Mouse (Mus musculus) midbrain, embryonic 16.5 days (tissue): ENCODE results near the gene Poln. TPM values are rescaled to one million over a fixed set of nuclear protein-coding genes. Genes with fewer than 3 reads are reported as not detected.

Experiments used
- ATAC-seq: fragments of 200-750 bp; cut with Nextera tagmentation; 2 replicates; pipeline ENCODE4 v1.8.0; 2017; ENCODE audit warnings: moderate TSS enrichment
- H3K27ac ChIP-seq: fragments of 300-500 bp; sonication (generic); 2 replicates; pipeline ENCODE4 v1.5.1; 2014; ENCODE audit warnings: mild to moderate bottlenecking, low read length, mixed read lengths
- H3K27me3 ChIP-seq: fragments of 300-500 bp; sonication (generic); 2 replicates; pipeline ENCODE4 v1.6.1; 2014; ENCODE audit warnings: low read depth, low read length, mixed read lengths; ENCODE audit not compliant: control insufficient read depth, insufficient read depth
- H3K36me3 ChIP-seq: fragments of 300-500 bp; sonication (generic); 2 replicates; pipeline ENCODE4 v1.6.1; 2014; ENCODE audit warnings: mild to moderate bottlenecking, low read length, moderate library complexity, mixed read lengths; ENCODE audit not compliant: control insufficient read depth, insufficient read depth
- H3K4me1 ChIP-seq: fragments of 300-500 bp; sonication (generic); 2 replicates; pipeline ENCODE4 v1.6.1; 2014; ENCODE audit warnings: mild to moderate bottlenecking, low read length, mixed read lengths; ENCODE audit not compliant: control insufficient read depth, insufficient read depth
- H3K4me2 ChIP-seq: fragments of 300-500 bp; sonication (generic); 2 replicates; pipeline ENCODE4 v1.6.1; 2014; ENCODE audit warnings: mild to moderate bottlenecking, low read length, mixed read lengths
- H3K4me3 ChIP-seq: fragments of 300-500 bp; sonication (generic); 2 replicates; pipeline ENCODE4 v1.5.1; 2014; ENCODE audit warnings: low read depth, mild to moderate bottlenecking, low read length, moderate library complexity, mixed read lengths
- H3K9ac ChIP-seq: fragments of 300-500 bp; sonication (generic); 2 replicates; pipeline ENCODE4 v1.6.1; 2014; ENCODE audit warnings: low read depth, low read length, mixed read lengths
- H3K9me3 ChIP-seq: fragments of 300-500 bp; sonication (generic); replicated peaks from 2 replicates; pipeline ENCODE4 v1.6.1; 2014; ENCODE audit warnings: mild to moderate bottlenecking, low read length, mixed read lengths; ENCODE audit not compliant: control insufficient read depth, poor library complexity, severe bottlenecking
- WGBS: fragments of 180-500 bp; shearing (Covaris S2); extraction: QIAGEN DNeasy Blood & Tissue Kit; methylation state at CpG from one replicate; pipeline ENCODE4 v1.1.7; 2014; 5-methylcytosine and 5-hydroxymethylcytosine counted together
- polyA plus RNA-seq: library from polyadenylated mRNA; unstranded; fragments of >200 nt; fragmentation: Nextera tagmentation; extraction: Ambion mirVana; gene quantifications from 2 replicates; pipeline ENCODE4 v1.2.1, GENCODE M21; 2015

Gene Poln
- polyA plus RNA-seq = 0.18 and 0.26 TPM in 2 replicates

DNA sequence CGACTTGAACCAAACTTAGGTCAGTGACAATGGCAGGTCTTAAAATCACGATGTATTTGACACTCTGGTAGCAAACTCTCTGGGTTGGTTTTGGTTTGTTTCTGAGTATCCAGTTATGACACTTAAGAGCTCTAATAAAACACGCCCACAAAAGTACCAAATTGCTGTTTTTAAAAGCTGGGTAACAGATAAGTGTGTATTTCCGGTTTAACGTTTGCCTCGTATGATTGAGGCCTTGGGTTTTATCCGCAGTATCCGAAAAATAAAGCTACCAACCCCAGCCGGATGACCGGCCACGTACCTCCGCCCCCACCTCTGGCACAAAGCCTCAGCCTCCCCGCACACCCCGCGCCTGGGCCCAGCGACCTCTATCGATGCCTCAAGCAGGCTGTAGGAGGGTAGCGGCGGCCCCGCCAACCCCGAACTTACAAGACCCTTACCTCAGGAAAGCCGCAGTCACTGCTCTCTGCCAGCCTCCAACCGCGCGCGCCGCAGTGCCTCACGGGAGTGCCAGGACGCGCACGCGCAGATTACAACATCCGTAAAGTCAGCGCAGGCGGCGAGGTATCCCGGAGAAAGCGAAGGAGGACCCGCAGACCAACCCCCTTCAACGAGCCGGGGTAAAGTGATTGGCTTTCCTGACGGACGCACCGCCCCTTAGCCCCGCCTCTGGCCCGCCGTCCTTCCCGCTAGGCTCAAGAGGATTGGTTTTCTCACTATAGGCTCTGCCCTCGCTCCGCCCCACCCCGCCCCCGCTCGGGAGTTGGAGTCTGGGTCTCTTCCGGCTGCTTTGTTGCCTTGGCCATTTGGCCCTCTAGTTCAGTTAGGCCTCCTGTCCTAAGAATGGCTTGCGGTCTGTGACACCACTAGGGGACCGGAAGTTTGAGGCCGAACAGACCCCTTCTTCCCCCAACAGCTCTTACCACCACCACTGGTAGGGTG is at the start of gene Poln, which contains the start of gene Haus3:
Gene Poln (minus strand): TSS at position 499 of the 942 bp plus-strand sequence.
Gene Haus3 (minus strand): TSS at position 578 of the 942 bp plus-strand sequence.
- Histone ChIP-seq H3K27me3 (no peaks in the 10 kb centered on the region), H3K9me3 (no peaks in the 10 kb centered on the region), H3K27ac (peak within 1 kb of the TSS; percentile 92), H3K4me2 (peak within 1 kb of the TSS; percentile 81), H3K36me3 (peaks cover 11% of the 10 kb centered on the region; the same call in 1 of the 2 replicates), H3K9ac (peak within 1 kb of the TSS; percentile 71), H3K4me1 (peaks cover 13% of the 10 kb centered on the region), H3K4me3 (peak within 1 kb of the TSS; percentile 57)
- WGBS = under 1% methylated on average over 56 of the region's 57 CpGs
- peak; percentile 100 for ATAC-seq

DNA sequence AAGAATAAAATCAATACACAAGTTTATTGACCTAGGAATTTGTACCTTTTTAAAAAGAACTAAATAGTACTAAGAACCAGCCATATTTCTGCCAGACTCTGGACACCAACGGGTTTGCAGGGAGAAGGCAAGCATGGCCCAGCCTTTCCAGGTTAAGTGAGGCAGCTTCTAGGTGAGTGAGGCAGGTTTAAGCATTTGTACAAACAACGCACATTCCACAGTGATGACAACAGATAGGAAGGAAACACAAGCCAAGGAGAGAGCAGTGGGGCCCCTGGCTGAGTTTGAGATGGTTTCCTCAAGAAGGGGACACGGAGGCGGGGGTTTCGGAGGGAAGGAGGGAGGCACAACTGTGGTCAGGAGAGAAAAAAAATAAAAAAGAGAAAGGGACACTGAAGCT is 49.4 kb upstream of the Poln start:
- H3K4me2 ChIP-seq = no peak overlapping the region
- no peak overlapping the region for H3K4me3 ChIP-seq
- no peak for ATAC-seq
- H3K4me1 ChIP-seq = no peaks in the 10 kb centered on the region
- H3K9me3 ChIP-seq = no peaks in the 10 kb centered on the region
- H3K27ac ChIP-seq = no peak overlapping the region
- H3K9ac ChIP-seq = no peak overlapping the region
- H3K27me3 ChIP-seq = no peaks in the 10 kb centered on the region
- WGBS = 83% methylated on average over 5 of the region's 5 CpGs
- H3K36me3 ChIP-seq = no peaks in the 10 kb centered on the region; the same call in 1 of the 2 replicates

DNA sequence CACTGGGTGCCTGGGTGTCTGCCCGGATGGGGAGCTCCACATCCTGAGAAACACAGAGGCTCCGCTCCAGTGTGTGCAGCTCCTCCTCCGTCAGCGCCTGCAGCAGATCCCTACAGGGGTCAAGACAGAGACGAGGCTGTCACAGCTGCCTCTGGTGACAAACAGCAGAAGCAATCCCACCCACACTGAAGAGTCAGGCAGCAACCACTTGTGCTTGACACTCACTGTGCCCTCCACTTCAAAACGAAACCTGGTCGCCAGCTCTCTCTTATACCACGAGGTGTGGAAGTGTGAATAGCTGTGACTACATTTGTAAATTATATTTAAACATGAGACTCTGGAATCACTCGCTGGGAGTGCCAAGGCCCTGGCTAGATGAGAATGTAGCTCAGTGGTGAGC is 48.5 kb upstream of the Poln start:
- H3K27me3 ChIP-seq = no peaks in the 10 kb centered on the region
- no peak overlapping the region for H3K4me2 ChIP-seq
- H3K9ac ChIP-seq = no peak overlapping the region
- no peak overlapping the region for H3K27ac ChIP-seq
- no peaks in the 10 kb centered on the region for H3K9me3 ChIP-seq
- WGBS = 71% methylated on average over 9 of the region's 9 CpGs
- no peak for ATAC-seq
- H3K4me1 ChIP-seq = no peaks in the 10 kb centered on the region
- no peaks in the 10 kb centered on the region; the same call in 1 of the 2 replicates for H3K36me3 ChIP-seq
- H3K4me3 ChIP-seq = no peak overlapping the region

GRCm38 (mm10) chr5:34216025-34216424 is 46.8 kb upstream of the Poln start:
- no peaks in the 10 kb centered on the region for H3K9me3 ChIP-seq
- H3K4me2 ChIP-seq = no peak overlapping the region
- ATAC-seq = no peak
- no peak overlapping the region for H3K9ac ChIP-seq
- H3K4me3 ChIP-seq = no peak overlapping the region
- no peaks in the 10 kb centered on the region; the same call in 1 of the 2 replicates for H3K36me3 ChIP-seq
- no peaks in the 10 kb centered on the region for H3K4me1 ChIP-seq
- 84% methylated on average over 7 of the region's 7 CpGs for WGBS
- H3K27me3 ChIP-seq = no peaks in the 10 kb centered on the region
- no peak overlapping the region for H3K27ac ChIP-seq

GRCm38 (mm10) chr5:34213659-34214058 is 44.4 kb upstream of the Poln start:
- ATAC-seq = no peak
- Histone ChIP-seq H3K4me3 (no peak overlapping the region), H3K9me3 (no peaks in the 10 kb centered on the region), H3K9ac (no peak overlapping the region), H3K27me3 (no peaks in the 10 kb centered on the region), H3K4me2 (no peak overlapping the region), H3K4me1 (no peaks in the 10 kb centered on the region), H3K27ac (no peak overlapping the region), H3K36me3 (no peaks in the 10 kb centered on the region; the same call in 1 of the 2 replicates)
- WGBS = 78% methylated on average over 8 of the region's 8 CpGs

DNA sequence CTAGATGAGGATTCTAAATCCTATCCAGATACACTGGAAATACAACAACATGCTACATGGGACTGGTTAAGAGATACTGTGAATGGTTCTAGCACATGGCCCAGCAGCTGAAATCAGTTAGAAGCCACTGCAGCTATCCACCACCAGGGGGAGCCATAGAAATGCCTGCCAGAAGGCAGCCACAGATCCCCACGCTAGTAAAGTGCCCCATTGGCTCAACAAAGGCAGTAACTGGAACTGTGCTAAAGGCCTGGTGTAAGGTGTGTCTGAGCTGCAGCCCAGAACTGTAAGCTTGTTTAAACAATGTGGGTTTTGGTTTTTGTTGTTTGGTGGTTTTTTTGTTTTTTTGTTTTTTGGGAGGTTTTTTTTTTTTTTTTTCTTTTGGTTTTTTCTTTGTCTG is 41.0 kb upstream of the Poln start:
- no peak overlapping the region for H3K4me3 ChIP-seq
- ATAC-seq = peak; percentile 68; the same call in 1 of the 2 replicates
- 0% methylated on average over 1 of the region's 1 CpGs for WGBS
- no peaks in the 10 kb centered on the region for H3K9me3 ChIP-seq
- H3K4me2 ChIP-seq = no peak overlapping the region
- no peaks in the 10 kb centered on the region; the same call in 1 of the 2 replicates for H3K36me3 ChIP-seq
- H3K27ac ChIP-seq = no peak overlapping the region
- no peaks in the 10 kb centered on the region for H3K4me1 ChIP-seq
- no peak overlapping the region for H3K9ac ChIP-seq
- H3K27me3 ChIP-seq = no peaks in the 10 kb centered on the region

- Histone ChIP-seq H3K9me3 (no peaks in the 10 kb centered on the region), H3K27me3 (no peaks in the 10 kb centered on the region), H3K4me3 (no peak overlapping the region), H3K36me3 (no peaks in the 10 kb centered on the region), H3K9ac (no peak overlapping the region), H3K4me1 (no peaks in the 10 kb centered on the region), H3K4me2 (no peak overlapping the region), H3K27ac (no peak overlapping the region)
- WGBS = 70% methylated on average over 3 of the region's 3 CpGs
- ATAC-seq = no peak
Observed at GRCm38 (mm10) chr5:34207503-34207902, 38.3 kb upstream of the Poln start.

GRCm38 (mm10) chr5:34205788-34206187 is 36.5 kb upstream of the Poln start:
- Histone ChIP-seq H3K9me3 (no peaks in the 10 kb centered on the region), H3K4me2 (no peak overlapping the region), H3K36me3 (no peaks in the 10 kb centered on the region), H3K27me3 (no peaks in the 10 kb centered on the region), H3K9ac (no peak overlapping the region), H3K4me1 (no peaks in the 10 kb centered on the region), H3K27ac (no peak overlapping the region), H3K4me3 (no peak overlapping the region)
- WGBS = 84% methylated on average over 2 of the region's 2 CpGs
- no peak for ATAC-seq

GRCm38 (mm10) chr5:34204911-34205310 is 35.7 kb upstream of the Poln start:
- Histone ChIP-seq H3K36me3 (no peaks in the 10 kb centered on the region), H3K9ac (no peak overlapping the region), H3K4me2 (no peak overlapping the region), H3K4me3 (no peak overlapping the region), H3K9me3 (no peaks in the 10 kb centered on the region), H3K27me3 (no peaks in the 10 kb centered on the region), H3K4me1 (no peaks in the 10 kb centered on the region), H3K27ac (no peak overlapping the region)
- 75% methylated on average over 2 of the region's 2 CpGs for WGBS
- no peak for ATAC-seq
